Mouse (Mus musculus) bone marrow, adult 2 months (tissue): Measurements from ENCODE around the gene Olfr610. TPM values are rescaled to one million over a fixed set of nuclear protein-coding genes. Genes with fewer than 3 reads are reported as not detected.
"Not testable (repeated sequence)": the region's sequence is repeated elsewhere in the genome, so short reads cannot be mapped to it uniquely, and the experiment has no call there.

Experiments used
- H3K27ac ChIP-seq: fragments of 200-500 bp; 2 replicates; pipeline ENCODE4 v1.5.1; 2012; ENCODE audit warnings: low read depth, mild to moderate bottlenecking, control low read depth, inconsistent platforms, low read length; ENCODE audit not compliant: control insufficient read depth, poor library complexity, insufficient read depth
- H3K4me1 ChIP-seq: fragments of 200-500 bp; 2 replicates; pipeline ENCODE4 v1.6.1; 2011; ENCODE audit warnings: low read length; ENCODE audit not compliant: control insufficient read depth, insufficient read depth
- H3K4me3 ChIP-seq: fragments of 200-500 bp; replicated peaks from 2 replicates; pipeline ENCODE3; 2011; ENCODE audit warnings: mild to moderate bottlenecking, low read depth, low read length, control low read depth; ENCODE audit not compliant: control insufficient read depth
- CTCF ChIP-seq: fragments of 200-500 bp; IDR thresholded peaks from 2 replicates; pipeline ENCODE4 v1.5.1; 2011; ENCODE audit warnings: low read length, control low read depth; ENCODE audit not compliant: control insufficient read depth, insufficient read depth
- POLR2A ChIP-seq: fragments of 200-500 bp; IDR thresholded peaks from 2 replicates; pipeline ENCODE4 v1.6.1; 2011; ENCODE audit warnings: low read depth, mild to moderate bottlenecking, control low read depth, low read length, borderline replicate concordance; ENCODE audit not compliant: control insufficient read depth
- WGBS: fragments of 180-500 bp; shearing (Covaris S2); methylation state at CpG from one replicate; pipeline ENCODE4 v1.1.7; 2018; 5-methylcytosine and 5-hydroxymethylcytosine counted together
- polyA plus RNA-seq: library from polyadenylated mRNA; stranded (reverse); fragments of >200 nt; gene quantifications from 2 replicates; pipeline ENCODE4 v1.2.4, GENCODE M21; 2011; ENCODE audit warnings: low replicate concordance; ENCODE audit not compliant: missing spikeins, insufficient read depth, insufficient read length

Olfr610 gene
- polyA plus RNA-seq, result not detected in 2 replicates

GRCm38 (mm10) chr7:103512022-103512421, at the start of gene Olfr610:
Gene Olfr610 (minus strand): TSS chr7:103512122.
- 80% methylated on average over 2 of the region's 2 CpGs for WGBS
- TF ChIP-seq CTCF, result no peak
- no peak for TF ChIP-seq POLR2A
- no peak within 1 kb of the TSS for H3K4me3 ChIP-seq
- no peak within 1 kb of the TSS for H3K27ac ChIP-seq
- H3K4me1 ChIP-seq, result no peaks in the 10 kb centered on the region

- Histone ChIP-seq H3K4me1 (no peaks in the 10 kb centered on the region), H3K27ac (no peak within 1 kb of the TSS), H3K4me3 (no peak within 1 kb of the TSS)
- 83% methylated on average over 2 of the region's 2 CpGs for WGBS
- TF ChIP-seq POLR2A (no peak), CTCF (no peak)
These were observed 43.9 kb upstream of the Olfr610 start, which contains the start of gene Olfr615 for GRCm38 (mm10) chr7:103555779-103556178. Gene Olfr615 (plus strand): TSS chr7:103556079.

- H3K4me1 ChIP-seq, result no peaks in the 10 kb centered on the region
- 44% methylated on average over 2 of the region's 2 CpGs for WGBS
- TF ChIP-seq POLR2A (no peak), CTCF (no peak)
- H3K4me3 ChIP-seq, result no peak within 1 kb of the TSS
- H3K27ac ChIP-seq, result no peak within 1 kb of the TSS
These were observed 35.9 kb upstream of the Olfr610 start, which contains the start of gene Olfr613 for GRCm38 (mm10) chr7:103547774-103548173. Gene Olfr613 (plus strand): TSS chr7:103548074.

- WGBS, result 84% methylated on average over 2 of the region's 2 CpGs
- H3K4me3 ChIP-seq, H3K27ac ChIP-seq, H3K4me1 ChIP-seq: not testable (repeated sequence)
These were observed 30.7 kb upstream of the Olfr610 start, which contains the start of gene Olfr612 for GRCm38 (mm10) chr7:103542617-103543016. Gene Olfr612 (minus strand): TSS chr7:103542717.

- H3K4me3 ChIP-seq, H3K4me1 ChIP-seq, H3K27ac ChIP-seq: not testable (repeated sequence)
- 69% methylated on average over 1 of the region's 1 CpGs for WGBS
These were observed 8.8 kb upstream of the Olfr610 start, which contains the start of gene Olfr611 for GRCm38 (mm10) chr7:103520746-103521145. Gene Olfr611 (minus strand): TSS chr7:103520846.

- TF ChIP-seq POLR2A, result no peak
- no peak for TF ChIP-seq CTCF
- Histone ChIP-seq H3K27ac (no peak within 1 kb of the TSS), H3K4me1 (no peaks in the 10 kb centered on the region), H3K4me3 (no peak within 1 kb of the TSS)
- 64% methylated on average over 1 of the region's 1 CpGs for WGBS
These were observed 14.0 kb downstream of the Olfr610 start, which contains the start of gene Olfr609 for GRCm38 (mm10) chr7:103497962-103498361. Gene Olfr609 (minus strand): TSS chr7:103498062.

GRCm38 (mm10) chr7:103477106-103477505, 34.8 kb downstream of the Olfr610 start:
- H3K4me1 ChIP-seq, H3K27ac ChIP-seq, H3K4me3 ChIP-seq: not testable (repeated sequence)
- 82% methylated on average over 9 of the region's 9 CpGs for WGBS

GRCm38 (mm10) chr7:103469577-103469976, 42.3 kb downstream of the Olfr610 start, which contains the start of gene Olfr608:
Gene Olfr608 (plus strand): TSS chr7:103469877.
- H3K4me1 ChIP-seq, result no peaks in the 10 kb centered on the region
- no peak within 1 kb of the TSS for H3K4me3 ChIP-seq
- no peak for TF ChIP-seq CTCF
- no peak for TF ChIP-seq POLR2A
- H3K27ac ChIP-seq, result no peak within 1 kb of the TSS

- no peak overlapping the region for H3K4me3 ChIP-seq
- no peak for TF ChIP-seq CTCF
- no peak for TF ChIP-seq POLR2A
- H3K27ac ChIP-seq, result no peak overlapping the region
- WGBS, result 81% methylated on average over 5 of the region's 5 CpGs
- no peaks in the 10 kb centered on the region for H3K4me1 ChIP-seq
These were observed 51.3 kb downstream of the Olfr610 start for GRCm38 (mm10) chr7:103460590-103460989.

Other genes with a start within 250 kb of the Olfr610 start
- not detected in 2 replicates for gene Olfr596, start 206.5 kb downstream of the Olfr610 start, polyA plus RNA-seq
- not detected in 2 replicates for gene Olfr597, start 195.8 kb downstream of the Olfr610 start, polyA plus RNA-seq
- gene Olfr598, start 188.6 kb downstream of the Olfr610 start, polyA plus RNA-seq, result not detected in 2 replicates
- not detected in 2 replicates for gene Olfr599, start 176.2 kb downstream of the Olfr610 start, polyA plus RNA-seq
- gene Olfr600, start 162.5 kb downstream of the Olfr610 start, polyA plus RNA-seq, result not detected in 2 replicates
- gene Olfr601, start 149.5 kb downstream of the Olfr610 start, polyA plus RNA-seq, result not detected in 2 replicates
- gene Olfr603, start 125.9 kb downstream of the Olfr610 start, polyA plus RNA-seq, result not detected in 2 replicates
- not detected in 2 replicates for gene Usp17lc, start 97.0 kb downstream of the Olfr610 start, polyA plus RNA-seq
- gene Olfr605, start 66.7 kb downstream of the Olfr610 start, polyA plus RNA-seq, result not detected in 2 replicates
- gene Olfr606, start 63.1 kb downstream of the Olfr610 start, polyA plus RNA-seq, result not detected in 2 replicates
- gene Olfr607, start 48.0 kb downstream of the Olfr610 start, polyA plus RNA-seq, result 0.70 TPM in 1 of 2 replicates, not detected in the other
- not detected in 2 replicates for gene Olfr608, start 42.2 kb downstream of the Olfr610 start, polyA plus RNA-seq
- not detected in 2 replicates for gene Olfr609, start 14.1 kb downstream of the Olfr610 start, polyA plus RNA-seq
- gene Olfr611, start 8.7 kb upstream of the Olfr610 start, polyA plus RNA-seq, result not detected in 2 replicates
- gene Olfr612, start 30.6 kb upstream of the Olfr610 start, polyA plus RNA-seq, result not detected in 2 replicates
- not detected in 2 replicates for gene Olfr613, start 36.0 kb upstream of the Olfr610 start, polyA plus RNA-seq
- not detected in 2 replicates for gene Olfr615, start 44.0 kb upstream of the Olfr610 start, polyA plus RNA-seq
- gene Olfr616, start 57.0 kb upstream of the Olfr610 start, polyA plus RNA-seq, result not detected in 2 replicates
- not detected in 2 replicates for gene Olfr617, start 60.9 kb upstream of the Olfr610 start, polyA plus RNA-seq
- not detected in 2 replicates for gene Olfr618, start 78.0 kb upstream of the Olfr610 start, polyA plus RNA-seq
- not detected in 2 replicates for gene Olfr619, start 88.5 kb upstream of the Olfr610 start, polyA plus RNA-seq
- 0.68 and 2.1 TPM in 2 replicates for gene Olfr620, start 100.4 kb upstream of the Olfr610 start, polyA plus RNA-seq
- not detected in 2 replicates for gene Olfr622, start 130.6 kb upstream of the Olfr610 start, polyA plus RNA-seq
- not detected in 2 replicates for gene Olfr623, start 151.6 kb upstream of the Olfr610 start, polyA plus RNA-seq
- gene Olfr624, start 159.1 kb upstream of the Olfr610 start, polyA plus RNA-seq, result 0.25 and 0.45 TPM in 2 replicates
- not detected in 2 replicates for gene Olfr625-ps1, start 170.6 kb upstream of the Olfr610 start, polyA plus RNA-seq
- 0.27 and 0.40 TPM in 2 replicates for gene Olfr243, start 202.5 kb upstream of the Olfr610 start, polyA plus RNA-seq
- not detected in 2 replicates for gene Olfr628, start 218.3 kb upstream of the Olfr610 start, polyA plus RNA-seq
- 1.2 TPM in 1 of 2 replicates, not detected in the other for gene Olfr629, start 232.8 kb upstream of the Olfr610 start, polyA plus RNA-seq
- not detected in 2 replicates for gene Olfr630, start 245.2 kb upstream of the Olfr610 start, polyA plus RNA-seq